Mouse (Mus musculus): Measurements from ENCODE around the gene Fasl. TPM values are rescaled to one million over a fixed set of nuclear protein-coding genes. Genes with fewer than 3 reads are reported as not detected.

The Fasl gene
- polyA plus RNA-seq, 1 experiment from 2014 or later: 0.17 TPM

DNA sequence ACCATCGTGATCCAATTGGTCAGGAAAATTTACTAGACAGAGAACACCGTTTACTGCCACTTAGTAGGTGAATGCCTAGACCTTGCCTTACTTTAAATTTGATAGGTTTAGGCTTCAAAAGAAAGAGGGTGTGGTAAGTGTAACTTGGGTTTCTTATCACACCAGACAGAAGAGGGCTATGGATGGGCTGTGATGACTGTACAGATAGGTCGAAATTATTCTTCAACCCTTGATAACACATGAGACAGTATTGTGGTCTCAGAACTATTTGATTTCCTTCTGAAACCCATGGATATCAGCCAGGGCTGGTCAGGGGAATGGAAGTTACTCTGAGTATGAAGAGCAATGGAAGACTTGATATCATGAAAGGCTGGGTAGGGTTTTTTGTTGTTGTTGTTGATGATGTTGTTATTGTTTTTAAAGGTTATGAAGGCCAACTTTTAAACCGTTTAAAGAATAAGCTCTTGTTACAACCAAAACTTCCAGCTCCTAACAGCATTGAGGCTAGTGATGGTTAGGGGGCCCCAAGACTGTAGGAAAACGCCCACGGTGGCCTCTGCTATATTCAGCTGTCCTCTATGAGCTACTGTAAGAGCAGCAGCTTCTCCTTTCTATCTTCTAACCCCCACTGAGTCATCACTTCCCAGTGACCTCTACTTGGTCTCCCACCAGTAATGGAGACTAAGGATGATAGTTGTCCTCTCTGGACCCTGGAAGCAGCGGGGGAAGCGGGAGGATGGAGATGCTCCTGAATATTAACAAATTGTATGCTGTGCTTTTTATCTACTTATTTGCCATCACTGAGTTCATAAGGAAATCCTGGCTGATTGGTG is 3.8 kb upstream of the Fasl start:
- H3K27ac ChIP-seq: no peak overlapping the region
- no peaks in the 10 kb centered on the region for H3K27me3 ChIP-seq
- WGBS: 86% methylated on average over 8 of the region's 8 CpGs
- no peaks in the 10 kb centered on the region for H3K4me1 ChIP-seq
- no peak overlapping the region for H3K4me3 ChIP-seq
- no peak for ATAC-seq (ENCODE audit: borderline replicate concordance, extremely low read depth, low FRiP score, low TSS enrichment)
- H3K9me3 ChIP-seq: no peaks in the 10 kb centered on the region
- no peak overlapping the region for H3K9ac ChIP-seq
- H3K36me3 ChIP-seq: no peaks in the 10 kb centered on the region
- no peak overlapping the region for H3K4me2 ChIP-seq

GRCm38 (mm10) chr1:161782725-161783124 is 5.6 kb downstream of the Fasl start:
- WGBS: 60% methylated on average over 2 of the region's 2 CpGs
- Histone ChIP-seq H3K36me3 (no peaks in the 10 kb centered on the region), H3K27me3 (no peaks in the 10 kb centered on the region), H3K4me3 (no peak overlapping the region), H3K9ac (no peak overlapping the region), H3K4me1 (no peaks in the 10 kb centered on the region), H3K9me3 (no peaks in the 10 kb centered on the region), H3K4me2 (no peak overlapping the region), H3K27ac (no peak overlapping the region)
- ATAC-seq (ENCODE audit: borderline replicate concordance, extremely low read depth, low FRiP score, low TSS enrichment): no peak

DNA sequence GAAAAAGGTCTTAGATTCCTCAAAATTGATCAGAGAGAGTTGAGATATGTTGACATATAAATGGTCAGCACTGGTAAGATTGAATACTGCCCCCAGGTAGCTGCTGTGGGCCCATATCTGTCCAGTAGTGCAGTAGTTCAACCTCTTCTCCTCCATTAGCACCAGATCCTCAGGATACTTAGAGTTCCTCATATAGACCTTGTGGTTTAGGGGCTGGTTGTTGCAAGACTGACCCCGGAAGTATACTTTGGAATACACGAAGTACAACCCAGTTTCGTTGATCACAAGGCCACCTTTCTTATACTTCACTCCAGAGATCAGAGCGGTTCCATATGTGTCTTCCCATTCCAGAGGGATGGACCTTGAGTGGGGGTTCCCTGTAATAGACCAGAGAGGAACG is 6.7 kb downstream of the Fasl start:
- 86% methylated on average over 5 of the region's 5 CpGs for WGBS
- Histone ChIP-seq H3K4me2 (no peak overlapping the region), H3K4me3 (no peak overlapping the region), H3K9me3 (no peaks in the 10 kb centered on the region), H3K36me3 (no peaks in the 10 kb centered on the region), H3K27me3 (no peaks in the 10 kb centered on the region), H3K4me1 (no peaks in the 10 kb centered on the region), H3K27ac (no peak overlapping the region), H3K9ac (no peak overlapping the region)
- ATAC-seq (ENCODE audit: borderline replicate concordance, extremely low read depth, low FRiP score, low TSS enrichment): no peak

- no peak overlapping the region for H3K9ac ChIP-seq
- no peak overlapping the region for H3K4me2 ChIP-seq
- ATAC-seq (ENCODE audit: borderline replicate concordance, extremely low read depth, low FRiP score, low TSS enrichment): no peak
- H3K9me3 ChIP-seq: no peaks in the 10 kb centered on the region
- no peak overlapping the region for H3K4me3 ChIP-seq
- no peak overlapping the region for H3K27ac ChIP-seq
- no peaks in the 10 kb centered on the region for H3K4me1 ChIP-seq
- H3K36me3 ChIP-seq: no peaks in the 10 kb centered on the region
- no peaks in the 10 kb centered on the region for H3K27me3 ChIP-seq
These were observed 9.2 kb downstream of the Fasl start for GRCm38 (mm10) chr1:161779057-161779456.

DNA sequence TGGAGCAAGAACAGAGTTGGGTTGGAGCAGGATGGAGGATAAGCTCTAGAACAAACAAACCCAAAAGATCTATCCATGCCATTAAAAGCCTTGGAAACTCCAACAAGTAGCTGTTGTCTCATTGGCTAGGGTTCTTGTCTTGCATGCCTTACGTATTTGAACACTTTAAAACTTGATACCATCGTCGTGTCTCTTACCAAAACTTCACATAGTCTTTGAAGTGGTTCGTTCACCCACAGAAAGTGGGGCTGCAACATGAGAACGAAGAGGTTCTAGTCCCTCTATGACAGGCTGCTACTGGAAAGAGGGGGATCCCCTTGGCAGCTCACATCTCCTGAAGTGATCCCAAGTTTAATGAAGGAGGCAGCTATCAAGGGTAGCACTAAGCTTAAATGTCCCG is 13.1 kb downstream of the Fasl start:
- ATAC-seq (ENCODE audit: borderline replicate concordance, extremely low read depth, low FRiP score, low TSS enrichment): no peak
- Histone ChIP-seq H3K4me2 (no peak overlapping the region), H3K4me3 (no peak overlapping the region), H3K27me3 (no peaks in the 10 kb centered on the region), H3K9ac (no peak overlapping the region), H3K27ac (no peak overlapping the region), H3K4me1 (no peaks in the 10 kb centered on the region), H3K9me3 (no peaks in the 10 kb centered on the region), H3K36me3 (no peaks in the 10 kb centered on the region)
- WGBS: 65% methylated on average over 6 of the region's 6 CpGs

DNA sequence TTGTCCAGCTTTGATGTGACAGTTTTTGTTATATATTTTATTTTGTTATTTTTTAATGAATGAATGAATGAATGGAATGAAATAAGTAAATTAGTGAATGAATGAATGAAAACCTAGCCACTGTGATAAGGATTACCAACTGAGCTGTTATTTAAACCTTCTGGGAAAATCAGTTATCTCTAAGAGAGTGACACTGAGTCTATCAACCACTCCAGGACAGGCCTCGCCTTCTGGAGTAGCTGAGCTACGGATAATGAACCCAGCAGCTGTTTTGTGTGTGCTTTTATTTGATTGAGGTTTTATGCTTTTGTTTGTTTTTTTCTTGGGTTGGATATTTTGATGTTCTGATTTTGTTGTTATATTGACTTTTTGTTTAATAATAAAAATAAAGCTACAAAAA is 17.0 kb downstream of the Fasl start:
- Histone ChIP-seq H3K36me3 (no peaks in the 10 kb centered on the region), H3K4me3 (no peak overlapping the region), H3K4me2 (no peak overlapping the region), H3K27me3 (no peaks in the 10 kb centered on the region), H3K9ac (no peak overlapping the region), H3K9me3 (no peaks in the 10 kb centered on the region), H3K4me1 (no peaks in the 10 kb centered on the region), H3K27ac (no peak overlapping the region)
- ATAC-seq (ENCODE audit: borderline replicate concordance, extremely low read depth, low FRiP score, low TSS enrichment): no peak
- 61% methylated on average over 2 of the region's 2 CpGs for WGBS

DNA sequence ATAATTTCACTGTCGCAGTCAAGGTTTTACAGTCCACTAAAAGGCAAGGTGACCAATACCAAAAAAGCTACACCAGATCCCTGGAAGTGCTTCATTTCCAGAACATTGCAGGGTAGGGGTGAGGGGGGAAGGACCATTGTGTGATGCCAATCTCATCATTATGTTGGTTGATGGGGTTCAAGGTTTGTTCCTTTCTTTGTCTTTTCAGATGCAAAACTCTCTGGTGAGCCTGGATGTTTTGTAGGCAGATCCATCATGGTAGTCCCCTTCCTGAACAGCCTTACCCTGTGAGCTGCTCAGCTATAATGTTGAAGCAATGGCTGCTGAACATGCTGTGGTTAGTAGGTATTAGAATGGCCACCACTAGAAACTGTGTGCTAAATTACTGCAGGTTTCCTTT is 19.0 kb downstream of the Fasl start:
- no peaks in the 10 kb centered on the region for H3K27me3 ChIP-seq
- no peak overlapping the region for H3K4me3 ChIP-seq
- 0 out of 2 replicates have a peak, but pooled peaks cover 4% of the 10 kb centered on the region for H3K4me1 ChIP-seq
- WGBS: 82% methylated on average over 1 of the region's 1 CpGs
- no peaks in the 10 kb centered on the region for H3K9me3 ChIP-seq
- no peak overlapping the region for H3K27ac ChIP-seq
- H3K36me3 ChIP-seq: no peaks in the 10 kb centered on the region
- ATAC-seq (ENCODE audit: borderline replicate concordance, extremely low read depth, low FRiP score, low TSS enrichment): no peak
- no peak overlapping the region for H3K9ac ChIP-seq
- no peak overlapping the region for H3K4me2 ChIP-seq

DNA sequence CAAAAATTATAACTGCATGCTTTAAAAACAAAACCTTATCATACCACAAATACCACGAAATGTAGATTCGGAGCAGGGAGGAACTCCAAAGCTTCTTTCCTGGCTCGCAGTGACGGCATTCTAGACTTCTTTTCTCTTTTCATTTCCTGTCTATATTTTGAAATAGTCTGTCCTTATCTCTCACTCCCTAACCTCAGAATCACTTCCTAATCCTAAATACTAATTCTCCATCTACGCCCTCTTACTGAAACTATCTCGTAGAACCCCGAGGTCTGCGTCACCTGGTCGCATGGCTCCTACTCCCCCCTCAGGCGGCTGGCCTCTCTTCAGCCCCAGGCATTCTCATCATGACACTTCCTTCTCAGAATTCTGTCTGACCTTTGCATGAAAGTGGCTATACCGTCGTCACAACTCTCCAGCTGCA is 21.2 kb downstream of the Fasl start:
- Histone ChIP-seq H3K27me3 (no peaks in the 10 kb centered on the region), H3K4me2 (peak overlapping the region; percentile 27), H3K9ac (no peak overlapping the region), H3K4me3 (0 out of 2 replicates have a peak overlapping the region, but pooled peaks have one; percentile 2), H3K9me3 (no peaks in the 10 kb centered on the region), H3K27ac (no peak overlapping the region), H3K4me1 (0 out of 2 replicates have a peak, but pooled peaks cover 4% of the 10 kb centered on the region), H3K36me3 (no peaks in the 10 kb centered on the region)
- no peak for ATAC-seq (ENCODE audit: borderline replicate concordance, extremely low read depth, low FRiP score, low TSS enrichment)
- WGBS: 39% methylated on average over 12 of the region's 12 CpGs

DNA sequence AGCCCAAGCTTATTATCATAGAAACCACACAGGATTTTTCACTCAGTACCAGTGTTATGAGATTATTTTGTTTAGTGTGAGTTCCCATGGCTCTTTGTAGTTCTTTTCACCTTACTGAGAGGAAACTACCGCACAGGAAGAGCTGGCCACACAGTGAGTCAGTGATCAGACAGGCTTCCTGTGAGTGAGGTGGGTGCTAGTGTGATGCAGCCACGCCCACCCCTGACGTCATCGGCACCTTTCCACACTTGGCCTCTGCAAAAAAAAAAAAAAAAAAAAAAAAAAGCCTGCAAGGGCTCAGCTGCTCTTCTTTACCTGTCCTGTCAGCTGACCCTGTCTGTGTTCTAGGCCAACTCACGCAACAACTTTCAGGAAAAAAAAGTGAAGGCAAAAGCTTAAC is 21.6 kb downstream of the Fasl start:
- H3K4me1 ChIP-seq: 0 out of 2 replicates have a peak, but pooled peaks cover 4% of the 10 kb centered on the region
- peak; percentile 55; the same call in 1 of the 2 replicates for ATAC-seq (ENCODE audit: borderline replicate concordance, extremely low read depth, low FRiP score, low TSS enrichment)
- H3K4me2 ChIP-seq: peak overlapping the region; percentile 27
- no peak overlapping the region for H3K27ac ChIP-seq
- no peak overlapping the region for H3K9ac ChIP-seq
- 0 out of 2 replicates have a peak overlapping the region, but pooled peaks have one; percentile 2 for H3K4me3 ChIP-seq
- WGBS: 31% methylated on average over 5 of the region's 5 CpGs
- no peaks in the 10 kb centered on the region for H3K36me3 ChIP-seq
- H3K27me3 ChIP-seq: no peaks in the 10 kb centered on the region
- no peaks in the 10 kb centered on the region for H3K9me3 ChIP-seq

- Histone ChIP-seq H3K9ac (no peak overlapping the region), H3K4me2 (no peak overlapping the region), H3K27ac (no peak overlapping the region), H3K27me3 (no peaks in the 10 kb centered on the region), H3K9me3 (no peaks in the 10 kb centered on the region), H3K4me1 (0 out of 2 replicates have a peak, but pooled peaks cover 4% of the 10 kb centered on the region), H3K36me3 (no peaks in the 10 kb centered on the region), H3K4me3 (no peak overlapping the region)
- ATAC-seq (ENCODE audit: borderline replicate concordance, extremely low read depth, low FRiP score, low TSS enrichment): no peak
- WGBS: 24% methylated on average over 5 of the region's 5 CpGs
These were observed 22.4 kb downstream of the Fasl start for GRCm38 (mm10) chr1:161765932-161766331.

DNA sequence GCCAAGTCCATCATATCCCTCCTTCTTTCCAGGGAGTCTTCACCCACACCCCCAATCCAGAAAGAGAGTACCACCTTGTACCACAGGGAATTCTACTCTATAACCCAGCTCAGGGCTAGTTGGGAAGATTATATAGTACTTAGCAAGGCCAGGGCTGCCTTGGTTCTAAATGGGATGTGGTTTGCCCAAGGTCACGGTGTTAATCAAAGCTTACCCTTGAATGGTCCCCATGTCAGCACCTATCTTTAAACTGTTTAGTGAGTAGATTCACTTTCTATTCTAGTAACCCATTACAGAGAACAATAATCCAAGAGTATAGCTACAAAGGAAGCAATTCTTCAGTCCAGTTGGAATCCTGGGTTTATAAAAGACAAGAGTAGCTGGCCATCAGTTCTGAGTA is 23.3 kb downstream of the Fasl start:
- Histone ChIP-seq H3K27ac (no peak overlapping the region), H3K9me3 (no peaks in the 10 kb centered on the region), H3K4me1 (0 out of 2 replicates have a peak, but pooled peaks cover 4% of the 10 kb centered on the region), H3K4me2 (no peak overlapping the region), H3K27me3 (no peaks in the 10 kb centered on the region), H3K4me3 (no peak overlapping the region), H3K9ac (no peak overlapping the region), H3K36me3 (no peaks in the 10 kb centered on the region)
- no peak for ATAC-seq (ENCODE audit: borderline replicate concordance, extremely low read depth, low FRiP score, low TSS enrichment)
- WGBS: 89% methylated on average over 1 of the region's 1 CpGs

DNA sequence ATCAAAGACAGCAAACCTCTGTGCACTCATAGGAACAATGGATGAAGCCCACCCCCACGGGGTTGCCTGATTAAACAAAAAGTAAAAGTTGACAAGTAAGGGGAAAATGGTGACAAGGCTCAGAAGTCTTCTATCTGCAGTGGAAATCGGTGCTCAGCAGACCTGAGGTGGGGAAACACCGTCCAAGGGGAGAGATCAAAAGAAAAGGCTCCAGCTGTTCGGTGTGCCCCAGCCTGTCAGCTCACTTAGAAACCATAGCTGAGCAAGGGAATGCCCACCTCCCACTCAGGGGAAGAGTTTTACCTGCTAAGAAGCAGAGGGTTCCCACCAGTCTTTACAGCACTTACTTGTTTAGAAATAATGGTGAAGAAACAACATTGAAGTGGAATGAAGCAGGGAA is 26.7 kb downstream of the Fasl start:
- H3K4me3 ChIP-seq: no peak overlapping the region
- 31% methylated on average over 4 of the region's 4 CpGs for WGBS
- no peaks in the 10 kb centered on the region for H3K27me3 ChIP-seq
- 0 out of 2 replicates have a peak, but pooled peaks cover 4% of the 10 kb centered on the region for H3K4me1 ChIP-seq
- no peak overlapping the region for H3K4me2 ChIP-seq
- H3K27ac ChIP-seq: no peak overlapping the region
- H3K36me3 ChIP-seq: no peaks in the 10 kb centered on the region
- H3K9me3 ChIP-seq: no peaks in the 10 kb centered on the region
- H3K9ac ChIP-seq: no peak overlapping the region
- ATAC-seq (ENCODE audit: borderline replicate concordance, extremely low read depth, low FRiP score, low TSS enrichment): no peak
